Comparison of ENCODE assay signal across 21 mouse cellular contexts in genomic region chr1:40399639-40400038, GRCm38 (mm10). TPM values are rescaled to one million over a fixed set of nuclear protein-coding genes. Genes with fewer than 3 reads are reported as not detected.
"Had no signal": no experiment of that assay in that cellular context is flagged by ENCODE, and none has a peak within 500 bp of the region (broad histone marks: within the 10 kb centered on the region; RNA-seq: fewer than 3 reads in every experiment).

No protein-coding gene starts in this region.

- H3K4me3 ChIP-seq: left cerebral cortex, adult 2 months; liver, embryonic 15.5 days; lung, embryonic 15.5 days; megakaryocyte, embryonic 14.5 days; midbrain, embryonic 10.5 days; midbrain, embryonic 13.5 days; myocyte; neural tube, embryonic 13.5 days had no signal

- H3K4me1 ChIP-seq: liver, embryonic 15.5 days; lung, embryonic 15.5 days; midbrain, embryonic 10.5 days; midbrain, embryonic 13.5 days; neural tube, embryonic 13.5 days had no signal

- DNase-seq: kidney, adult 18-20 months; kidney, adult 9 months; kidney, postnatal 25 days; layer of hippocampus, postnatal 36 days; lung, adult 18-20 months; lung, postnatal 10 days; lung, postnatal 4 days; thymus, adult 2 months; thymus, postnatal 14 days; thymus, postnatal 4 days had no signal

- H3K9me3 ChIP-seq: liver, embryonic 15.5 days; lung, embryonic 15.5 days; megakaryocyte, embryonic 14.5 days; midbrain, embryonic 10.5 days; midbrain, embryonic 13.5 days; neural tube, embryonic 13.5 days had no signal

- H3K27me3 ChIP-seq: liver, embryonic 15.5 days; lung, embryonic 15.5 days; megakaryocyte, embryonic 14.5 days; midbrain, embryonic 13.5 days; neural tube, embryonic 13.5 days had no signal

- H3K4me2 ChIP-seq: liver, embryonic 11.5 days; liver, embryonic 15.5 days; lung, embryonic 15.5 days; midbrain, embryonic 13.5 days; neural tube, embryonic 13.5 days had no signal

- ATAC-seq: midbrain, embryonic 13.5 days; midbrain, embryonic 16.5 days had no signal

- H3K27ac ChIP-seq: kidney, postnatal 0 days; left cerebral cortex, adult 2 months; liver, embryonic 15.5 days; lung, embryonic 15.5 days; midbrain, embryonic 10.5 days; midbrain, embryonic 13.5 days; neural tube, embryonic 13.5 days had no signal

- H3K36me3 ChIP-seq: liver, embryonic 15.5 days; lung, embryonic 15.5 days; midbrain, embryonic 10.5 days; midbrain, embryonic 13.5 days; neural tube, embryonic 13.5 days had no signal

- H3K9ac ChIP-seq: liver, embryonic 15.5 days; lung, embryonic 15.5 days; midbrain, embryonic 13.5 days; neural tube, embryonic 13.5 days had no signal

RNA-seq across cellular contexts. Expression of gene Il1rl1, which starts 29.7 kb away (rescaled TPM):
- polyA plus RNA-seq: midbrain, embryonic 10.5 days; neural tube, embryonic 13.5 days had no signal
